Mouse (Mus musculus) forebrain, embryonic 12.5 days (tissue): ENCODE measurements around the gene Itpr2. TPM values are rescaled to one million over a fixed set of nuclear protein-coding genes. Genes with fewer than 3 reads are reported as not detected.

Source experiments
- ATAC-seq: fragments of 200-750 bp; cut with Nextera tagmentation; 2 replicates; pipeline ENCODE4 v1.8.0; 2017; ENCODE audit warnings: moderate TSS enrichment; ENCODE audit not compliant: low FRiP score
- H3K27ac ChIP-seq: fragments of 300-500 bp; sonication (generic); 2 replicates; pipeline ENCODE4 v1.5.1; 2016; ENCODE audit warnings: mild to moderate bottlenecking
- H3K27me3 ChIP-seq: fragments of 300-500 bp; sonication (generic); 2 replicates; pipeline ENCODE4 v1.6.1; 2016; ENCODE audit warnings: mild to moderate bottlenecking
- H3K36me3 ChIP-seq: fragments of 300-500 bp; sonication (generic); replicated peaks from 2 replicates; pipeline ENCODE4 v1.6.1; 2016; ENCODE audit warnings: mild to moderate bottlenecking
- H3K4me1 ChIP-seq: fragments of 300-500 bp; sonication (generic); 2 replicates; pipeline ENCODE4 v1.6.1; 2016
- H3K4me2 ChIP-seq: fragments of 300-500 bp; sonication (generic); 2 replicates; pipeline ENCODE4 v1.6.1; 2016; ENCODE audit warnings: mild to moderate bottlenecking, moderate library complexity
- H3K4me3 ChIP-seq: fragments of 300-500 bp; sonication (generic); replicated peaks from 2 replicates; pipeline ENCODE4 v1.5.1; 2016; ENCODE audit warnings: mild to moderate bottlenecking
- H3K9ac ChIP-seq: fragments of 300-500 bp; sonication (generic); 2 replicates; pipeline ENCODE4 v1.6.1; 2016; ENCODE audit warnings: mild to moderate bottlenecking
- H3K9me3 ChIP-seq: fragments of 300-500 bp; sonication (generic); 2 replicates; pipeline ENCODE4 v1.6.1; 2016
- WGBS: fragments of 180-500 bp; shearing (Covaris S2); methylation state at CpG from one replicate; pipeline ENCODE4 v1.1.7; 2016; 5-methylcytosine and 5-hydroxymethylcytosine counted together
- polyA plus RNA-seq: library from polyadenylated mRNA; unstranded; fragments of >200 nt; fragmentation: Nextera tagmentation; extraction: Ambion mirVana; gene quantifications from 2 replicates; pipeline ENCODE4 v1.2.1, GENCODE M21; 2016

Itpr2 gene
- polyA plus RNA-seq, 1 experiment from 2014 or later, result 3.4 TPM

DNA sequence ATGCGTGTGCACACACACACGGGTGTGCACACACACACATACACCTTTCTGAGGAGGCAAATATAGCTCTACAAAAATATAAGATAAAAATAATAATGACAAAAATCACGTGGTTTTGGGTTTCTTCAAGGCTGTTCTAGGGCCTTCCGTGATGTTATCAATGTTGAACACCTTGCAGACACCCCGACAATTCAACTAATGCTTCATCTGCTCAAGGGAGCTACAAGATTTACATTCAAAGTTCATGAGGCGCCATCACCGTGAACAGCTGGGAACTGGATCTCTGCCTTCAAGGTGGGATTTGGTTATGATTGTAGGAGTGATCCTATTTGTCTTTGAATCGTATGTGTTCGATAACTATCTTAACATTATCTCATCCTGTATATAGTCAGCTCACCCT, 166.8 kb downstream of the Itpr2 start:
- WGBS, result 92% methylated on average over 9 of the region's 9 CpGs
- H3K36me3 ChIP-seq, result no peaks in the 10 kb centered on the region
- H3K9ac ChIP-seq, result no peak overlapping the region
- H3K9me3 ChIP-seq, result no peaks in the 10 kb centered on the region
- H3K27me3 ChIP-seq, result no peaks in the 10 kb centered on the region
- H3K4me2 ChIP-seq, result no peak overlapping the region
- H3K4me3 ChIP-seq, result no peak overlapping the region
- no peak for ATAC-seq
- H3K27ac ChIP-seq, result no peak overlapping the region
- H3K4me1 ChIP-seq, result no peaks in the 10 kb centered on the region

DNA sequence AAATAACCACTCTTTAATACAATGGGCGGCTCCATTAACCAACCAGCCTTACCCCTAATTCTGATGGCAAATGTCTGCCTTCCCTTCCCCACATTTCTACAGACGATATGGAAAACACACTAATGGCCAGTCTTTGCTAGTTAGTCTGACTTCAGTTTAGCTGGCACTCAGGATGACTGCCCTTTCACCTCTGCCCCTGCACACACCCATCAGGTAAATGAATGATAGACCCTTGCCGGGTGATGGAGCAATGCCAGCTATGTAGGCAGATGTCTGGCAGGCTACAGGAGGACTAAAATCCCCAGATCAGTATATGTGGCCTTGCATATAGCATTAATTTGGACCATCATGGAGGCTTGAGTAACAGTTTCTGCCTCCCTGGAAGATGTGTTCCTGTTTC, 168.5 kb downstream of the Itpr2 start:
- Histone ChIP-seq H3K9ac (no peak overlapping the region), H3K27me3 (no peaks in the 10 kb centered on the region), H3K27ac (no peak overlapping the region), H3K4me2 (no peak overlapping the region), H3K9me3 (no peaks in the 10 kb centered on the region), H3K4me3 (no peak overlapping the region), H3K4me1 (no peaks in the 10 kb centered on the region), H3K36me3 (no peaks in the 10 kb centered on the region)
- WGBS, result 96% methylated on average over 3 of the region's 3 CpGs
- no peak for ATAC-seq

DNA sequence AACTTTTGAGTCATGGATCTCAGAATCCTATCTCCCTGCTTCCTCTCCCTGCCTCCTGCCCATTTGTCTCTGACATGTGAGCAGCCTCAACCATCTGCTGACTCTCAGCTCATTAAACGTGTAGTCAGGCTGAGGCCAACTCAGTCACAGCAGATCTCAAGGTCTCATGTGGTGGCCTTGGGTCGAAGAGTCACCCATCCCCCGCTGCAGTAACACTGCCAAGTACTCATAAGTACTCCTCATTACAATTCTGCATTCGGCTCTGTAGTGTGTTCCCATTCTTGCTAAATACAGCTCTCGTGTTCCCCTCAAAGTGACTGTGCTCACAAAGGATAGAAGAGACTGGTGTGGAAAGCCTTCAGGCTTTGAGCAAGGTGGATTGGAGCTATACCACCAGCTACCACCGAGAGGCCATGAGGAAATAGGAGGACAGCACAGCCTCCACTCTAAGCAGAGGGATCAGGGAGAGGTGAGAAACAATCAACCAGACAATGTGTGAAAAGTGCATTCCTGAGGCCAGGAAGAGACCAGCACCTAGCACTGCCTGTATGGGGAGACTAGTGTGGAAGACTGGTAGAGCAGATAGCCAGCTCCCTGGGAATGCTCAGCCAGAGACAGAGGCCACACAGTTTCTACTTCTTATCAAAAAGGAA, 170.9 kb downstream of the Itpr2 start:
- Histone ChIP-seq H3K4me2 (no peak overlapping the region), H3K9ac (no peak overlapping the region), H3K27ac (no peak overlapping the region), H3K9me3 (no peaks in the 10 kb centered on the region), H3K4me3 (no peak overlapping the region), H3K27me3 (no peaks in the 10 kb centered on the region), H3K4me1 (no peaks in the 10 kb centered on the region), H3K36me3 (no peaks in the 10 kb centered on the region)
- ATAC-seq, result no peak
- WGBS, result 69% methylated on average over 6 of the region's 6 CpGs

DNA sequence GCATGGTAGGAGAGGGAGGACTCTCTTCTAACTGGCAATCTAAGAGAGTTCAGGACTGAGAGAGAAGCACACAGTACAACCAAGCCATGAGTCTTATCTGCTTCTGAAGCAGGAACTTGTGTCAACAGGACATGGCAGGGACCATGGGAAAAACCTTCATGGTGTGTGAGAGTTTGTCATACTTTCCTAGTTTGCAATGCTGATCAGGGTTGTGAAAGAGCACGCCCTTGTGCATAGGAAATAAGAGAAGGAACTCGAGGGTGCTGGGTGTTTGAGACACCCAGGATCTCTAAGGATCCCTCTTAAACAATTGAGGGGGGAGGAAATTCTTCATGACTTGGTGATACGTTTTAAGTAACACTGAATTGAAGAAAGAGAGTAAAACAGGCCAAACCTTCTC, 172.9 kb downstream of the Itpr2 start:
- Histone ChIP-seq H3K27me3 (no peaks in the 10 kb centered on the region), H3K36me3 (no peaks in the 10 kb centered on the region), H3K4me3 (no peak overlapping the region), H3K4me1 (no peaks in the 10 kb centered on the region), H3K9me3 (no peaks in the 10 kb centered on the region), H3K27ac (no peak overlapping the region), H3K9ac (no peak overlapping the region), H3K4me2 (no peak overlapping the region)
- WGBS, result 74% methylated on average over 3 of the region's 3 CpGs
- ATAC-seq, result no peak

DNA sequence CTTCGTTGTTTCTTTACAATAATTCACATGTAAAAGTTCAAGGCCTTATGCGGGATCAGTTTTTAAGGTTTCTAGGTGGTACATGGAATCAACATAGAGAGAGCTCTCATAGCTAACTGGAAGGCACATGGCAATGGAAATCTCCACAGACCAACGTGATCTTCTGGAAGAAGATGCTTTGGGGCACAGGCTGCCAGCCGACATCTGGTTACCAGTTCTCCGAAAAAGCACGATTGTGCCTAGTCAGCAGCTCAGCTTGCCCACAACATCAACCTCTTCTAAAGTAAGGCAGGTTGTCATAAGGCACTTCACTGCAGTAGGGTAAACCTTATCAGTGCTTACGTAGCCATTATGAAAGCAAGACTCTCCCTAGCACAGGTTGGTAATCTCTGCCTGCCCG, 175.4 kb downstream of the Itpr2 start:
- Histone ChIP-seq H3K9ac (no peak overlapping the region), H3K27me3 (no peaks in the 10 kb centered on the region), H3K36me3 (no peaks in the 10 kb centered on the region), H3K4me2 (no peak overlapping the region), H3K27ac (no peak overlapping the region), H3K4me1 (no peaks in the 10 kb centered on the region), H3K4me3 (no peak overlapping the region), H3K9me3 (no peaks in the 10 kb centered on the region)
- no peak for ATAC-seq
- whole genome bisulfite sequencing, result 93% methylated on average over 8 of the region's 8 CpGs

DNA sequence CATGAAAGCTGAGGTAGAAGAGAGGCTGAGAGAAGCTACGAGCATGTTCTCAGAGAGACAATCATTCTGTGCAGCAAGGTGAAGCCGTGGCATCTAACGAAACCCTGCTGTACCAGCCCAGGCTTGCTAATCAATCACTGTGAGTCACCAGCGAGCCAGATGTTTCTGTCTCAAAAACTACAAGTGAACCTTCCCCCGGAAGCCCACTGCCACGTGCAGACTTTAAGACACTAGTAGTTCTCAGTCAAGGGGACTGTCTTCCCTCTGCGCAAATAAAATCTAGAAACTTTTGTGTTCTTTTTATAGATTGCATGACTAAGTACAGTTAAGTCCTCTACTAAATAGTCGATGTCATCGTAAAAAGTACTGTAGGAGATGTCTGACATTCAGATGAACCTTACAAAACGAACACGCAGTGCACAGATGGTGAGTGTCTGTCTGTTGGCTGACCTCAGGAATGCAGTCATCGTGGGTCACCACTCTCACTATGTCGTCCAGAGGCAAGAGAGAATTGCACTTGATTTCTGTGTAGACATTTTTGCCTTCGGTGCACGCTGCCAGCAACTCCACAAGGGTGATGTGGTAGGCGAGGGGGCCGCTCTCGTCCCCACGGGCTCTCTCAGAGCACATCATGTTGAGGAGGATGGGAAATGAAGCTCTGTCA, 177.3 kb downstream of the Itpr2 start:
- Histone ChIP-seq H3K36me3 (no peaks in the 10 kb centered on the region), H3K4me2 (no peak overlapping the region), H3K27me3 (no peaks in the 10 kb centered on the region), H3K9ac (no peak overlapping the region), H3K4me1 (no peaks in the 10 kb centered on the region), H3K9me3 (no peaks in the 10 kb centered on the region), H3K4me3 (no peak overlapping the region), H3K27ac (no peak overlapping the region)
- WGBS, result 84% methylated on average over 19 of the region's 19 CpGs
- no peak for ATAC-seq

DNA sequence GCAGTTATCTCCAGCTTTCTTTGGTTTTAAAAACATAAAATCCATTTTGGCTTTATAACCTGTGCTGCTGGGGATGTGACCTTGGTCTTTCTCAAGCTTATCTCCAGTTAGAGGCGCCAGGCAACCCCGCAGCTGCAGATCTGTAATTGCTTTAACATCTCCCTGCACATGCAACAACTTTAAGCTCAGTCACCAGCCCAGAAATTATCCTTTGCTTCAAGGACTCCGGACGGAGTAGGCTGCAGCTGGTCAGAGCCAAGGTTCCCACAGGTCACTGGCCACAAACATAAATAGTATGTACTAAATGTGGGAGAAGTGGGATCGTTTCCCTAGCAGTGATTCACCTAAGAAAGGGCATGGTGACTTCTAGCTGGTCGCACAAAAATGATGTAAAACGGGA, 179.5 kb downstream of the Itpr2 start:
- Histone ChIP-seq H3K4me3 (no peak overlapping the region), H3K27me3 (no peaks in the 10 kb centered on the region), H3K36me3 (no peaks in the 10 kb centered on the region), H3K9ac (no peak overlapping the region), H3K9me3 (no peaks in the 10 kb centered on the region), H3K4me1 (no peaks in the 10 kb centered on the region), H3K4me2 (no peak overlapping the region), H3K27ac (no peak overlapping the region)
- ATAC-seq, result no peak
- 82% methylated on average over 7 of the region's 7 CpGs for WGBS

DNA sequence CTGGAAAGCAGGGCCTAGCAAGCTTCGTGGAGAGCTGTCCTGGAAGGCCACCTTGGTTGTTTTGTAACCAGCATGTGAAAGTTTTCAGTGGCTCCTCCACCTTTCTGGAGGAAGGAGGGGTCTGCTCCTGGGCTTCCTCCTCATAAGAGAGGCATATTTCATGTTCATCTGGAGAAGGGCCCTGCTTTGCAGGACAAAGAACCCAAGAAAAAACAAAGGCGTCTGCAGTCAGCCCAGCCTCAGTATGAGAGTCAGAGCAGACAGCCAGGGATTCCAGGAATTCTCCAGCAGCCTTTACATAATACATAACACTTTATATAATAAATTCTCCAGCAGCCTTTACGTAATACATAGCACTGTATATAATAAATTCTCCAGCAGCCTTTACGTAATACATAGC, 180.1 kb downstream of the Itpr2 start:
- Histone ChIP-seq H3K4me2 (no peak overlapping the region), H3K4me3 (no peak overlapping the region), H3K4me1 (no peaks in the 10 kb centered on the region), H3K9me3 (no peaks in the 10 kb centered on the region), H3K9ac (no peak overlapping the region), H3K27ac (no peak overlapping the region), H3K27me3 (no peaks in the 10 kb centered on the region), H3K36me3 (no peaks in the 10 kb centered on the region)
- WGBS, result 79% methylated on average over 4 of the region's 4 CpGs
- ATAC-seq, result no peak

DNA sequence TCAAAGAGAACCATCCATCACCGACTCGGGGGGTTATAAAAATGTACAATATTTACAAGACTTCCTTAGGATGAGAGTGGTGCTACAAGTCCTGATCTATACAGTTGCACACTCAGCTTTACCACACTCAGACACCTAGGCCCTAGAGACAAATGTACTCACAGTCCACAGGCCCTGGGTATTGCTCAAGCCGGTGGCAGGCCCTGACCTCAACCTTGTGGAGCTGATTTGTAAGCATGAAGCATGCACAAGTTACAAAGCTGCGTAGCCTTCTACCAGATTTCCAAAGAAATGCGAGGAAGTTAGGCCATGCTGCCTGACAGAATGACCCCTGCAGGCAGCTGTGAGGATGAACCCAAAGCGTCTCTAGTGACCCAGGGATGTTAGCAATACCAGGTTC, 185.6 kb downstream of the Itpr2 start:
- Histone ChIP-seq H3K36me3 (no peaks in the 10 kb centered on the region), H3K9ac (no peak overlapping the region), H3K4me3 (no peak overlapping the region), H3K4me1 (no peaks in the 10 kb centered on the region), H3K9me3 (no peaks in the 10 kb centered on the region), H3K27me3 (no peaks in the 10 kb centered on the region), H3K27ac (no peak overlapping the region), H3K4me2 (no peak overlapping the region)
- WGBS, result 92% methylated on average over 6 of the region's 6 CpGs
- ATAC-seq, result no peak

DNA sequence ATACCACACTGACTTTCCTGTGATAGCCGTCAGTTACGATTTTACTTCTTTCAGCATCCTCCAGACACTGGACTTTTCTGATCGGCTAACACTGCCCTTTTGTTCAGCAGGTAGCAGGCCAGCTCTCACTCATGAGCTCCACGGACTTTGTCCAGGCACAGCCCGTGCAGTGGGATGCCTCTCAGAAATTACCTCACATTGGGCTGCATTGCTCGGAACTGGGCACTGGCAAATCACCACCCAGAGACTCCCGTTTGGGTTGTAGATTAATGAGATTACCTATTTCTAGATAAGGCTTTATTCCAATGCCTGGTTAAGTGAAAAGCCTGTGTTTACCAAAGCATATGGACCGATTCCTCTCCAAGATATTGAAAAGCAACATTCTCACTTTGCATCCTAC, 186.9 kb downstream of the Itpr2 start:
- H3K4me3 ChIP-seq, result no peak overlapping the region
- H3K4me2 ChIP-seq, result no peak overlapping the region
- no peaks in the 10 kb centered on the region for H3K36me3 ChIP-seq
- H3K27me3 ChIP-seq, result no peaks in the 10 kb centered on the region
- H3K9ac ChIP-seq, result no peak overlapping the region
- H3K27ac ChIP-seq, result no peak overlapping the region
- H3K4me1 ChIP-seq, result no peaks in the 10 kb centered on the region
- no peak for ATAC-seq
- 93% methylated on average over 8 of the region's 8 CpGs for WGBS
- H3K9me3 ChIP-seq, result no peaks in the 10 kb centered on the region

DNA sequence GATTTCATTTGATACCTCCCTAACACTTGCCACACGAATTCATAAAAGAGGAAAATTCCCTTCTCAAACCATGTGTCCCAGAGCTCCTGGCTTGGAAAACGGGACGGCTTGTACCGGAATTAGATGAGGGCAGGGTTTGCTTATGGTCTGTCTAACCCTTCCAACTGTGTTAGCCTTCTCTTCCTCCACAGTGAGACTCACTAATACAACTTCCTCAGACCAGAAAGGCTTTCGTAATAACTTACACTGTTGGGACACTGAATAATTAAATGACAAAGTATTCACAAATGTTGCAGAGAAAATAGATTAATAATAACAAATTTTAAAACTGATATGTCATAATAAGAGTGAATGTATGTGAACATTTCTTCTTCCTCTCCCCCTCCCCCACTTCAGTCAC, 187.7 kb downstream of the Itpr2 start:
- WGBS, result 80% methylated on average over 5 of the region's 5 CpGs
- Histone ChIP-seq H3K4me3 (no peak overlapping the region), H3K4me1 (no peaks in the 10 kb centered on the region), H3K27me3 (no peaks in the 10 kb centered on the region), H3K9ac (no peak overlapping the region), H3K36me3 (no peaks in the 10 kb centered on the region), H3K27ac (no peak overlapping the region), H3K4me2 (no peak overlapping the region), H3K9me3 (no peaks in the 10 kb centered on the region)
- ATAC-seq, result no peak

DNA sequence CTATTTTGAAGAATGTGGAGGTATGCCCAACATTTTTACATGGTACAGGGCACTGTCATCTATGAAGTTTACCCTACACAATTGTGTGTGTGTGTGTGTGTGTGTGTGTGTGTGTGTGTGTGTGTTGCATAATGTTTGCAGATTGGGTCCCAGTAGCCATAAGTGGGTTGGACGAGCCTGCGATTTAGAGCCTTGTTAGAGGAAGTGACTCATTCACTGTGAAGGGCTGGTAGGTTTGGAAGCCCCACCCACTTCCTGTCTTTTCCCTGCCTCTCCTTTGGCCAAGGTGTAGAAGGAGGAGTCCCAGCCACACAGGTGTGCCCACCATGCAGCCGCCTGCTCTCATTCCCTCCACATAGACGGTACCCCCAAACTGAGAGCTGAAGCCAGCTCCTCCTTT, 188.6 kb downstream of the Itpr2 start:
- H3K9ac ChIP-seq, result no peak overlapping the region
- no peaks in the 10 kb centered on the region for H3K36me3 ChIP-seq
- ATAC-seq, result no peak
- no peaks in the 10 kb centered on the region for H3K4me1 ChIP-seq
- no peaks in the 10 kb centered on the region for H3K9me3 ChIP-seq
- H3K27ac ChIP-seq, result no peak overlapping the region
- WGBS, result 94% methylated on average over 4 of the region's 4 CpGs
- no peaks in the 10 kb centered on the region for H3K27me3 ChIP-seq
- H3K4me2 ChIP-seq, result no peak overlapping the region
- H3K4me3 ChIP-seq, result no peak overlapping the region

DNA sequence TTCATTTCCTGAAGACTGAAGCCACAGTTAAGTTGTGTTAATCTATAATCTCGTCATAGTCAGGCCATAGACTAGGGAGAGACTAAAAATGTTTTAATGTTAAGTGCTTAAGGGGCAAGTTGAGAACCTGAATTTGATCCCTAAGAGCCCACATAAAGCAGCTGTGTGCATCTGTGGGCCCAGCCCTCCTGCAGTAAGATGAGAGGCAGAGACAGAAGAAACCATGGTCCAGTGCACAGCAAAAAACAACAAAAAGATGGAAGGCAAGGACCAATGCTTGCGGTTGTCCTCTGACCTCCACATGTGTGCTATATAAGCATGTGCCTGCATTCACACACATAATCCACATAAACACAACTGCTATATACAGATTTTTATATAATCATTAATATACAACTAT, 191.8 kb downstream of the Itpr2 start:
- H3K27ac ChIP-seq, result no peak overlapping the region
- H3K9me3 ChIP-seq, result no peaks in the 10 kb centered on the region
- H3K36me3 ChIP-seq, result no peaks in the 10 kb centered on the region
- WGBS, result 86% methylated on average over 2 of the region's 2 CpGs
- no peaks in the 10 kb centered on the region for H3K27me3 ChIP-seq
- no peaks in the 10 kb centered on the region for H3K4me1 ChIP-seq
- H3K9ac ChIP-seq, result no peak overlapping the region
- H3K4me2 ChIP-seq, result no peak overlapping the region
- ATAC-seq, result no peak
- H3K4me3 ChIP-seq, result no peak overlapping the region
